Mouse (Mus musculus) Patski (cell line): ENCODE measurements at regions not wholly inside any gene's neighbourhood (a gene's known extent, or its start where the extent isn't known, plus 50 kb on each side); places are given as distances from the start of the nearest gene placed in this dataset.
A peak's percentile ranks its signal among the peaks of the same experiment; 100 is the strongest.

ENCODE experiments used
- ATAC-seq: fragments of 100-300 bp; one replicate; pipeline ENCODE4 v1.8.0; 2021
- CTCF ChIA-PET: fragments of 350-600 bp; sonication (Branson Sonifier 250); formaldehyde crosslinking; loops from one replicate; lab custom pipeline; 2022; ENCODE audit warnings: inconsistent platforms; lab: Charles Lee
- POLR2A ChIA-PET: fragments of 350-600 bp; sonication (Branson Sonifier 250); formaldehyde crosslinking; loops from one replicate; lab custom pipeline; 2022; ENCODE audit warnings: antibody characterized with exemption, inconsistent platforms; lab: Charles Lee
- DNase-seq: peaks from one replicate; pipeline ENCODE4 v3.0.0-alpha.2; 2011; ENCODE audit warnings: low read depth, low spot score
- H3K27me3 ChIP-seq: fragments of 371-371 bp; one replicate; pipeline ENCODE4 v1.5.1; 2021
- CTCF ChIP-seq: fragments of 100-300 bp; IDR thresholded peaks from one replicate; pipeline ENCODE4 v1.5.1; 2021
- in situ Hi-C: fragments of 300-500 bp; cut with MboI; formaldehyde crosslinking; loops from 3 replicates; pipeline ENCODE4 v1.11.1; 2018; ENCODE audit warnings: low pct_unique_long_range_greater_than_20kb, mixed read lengths

DNA sequence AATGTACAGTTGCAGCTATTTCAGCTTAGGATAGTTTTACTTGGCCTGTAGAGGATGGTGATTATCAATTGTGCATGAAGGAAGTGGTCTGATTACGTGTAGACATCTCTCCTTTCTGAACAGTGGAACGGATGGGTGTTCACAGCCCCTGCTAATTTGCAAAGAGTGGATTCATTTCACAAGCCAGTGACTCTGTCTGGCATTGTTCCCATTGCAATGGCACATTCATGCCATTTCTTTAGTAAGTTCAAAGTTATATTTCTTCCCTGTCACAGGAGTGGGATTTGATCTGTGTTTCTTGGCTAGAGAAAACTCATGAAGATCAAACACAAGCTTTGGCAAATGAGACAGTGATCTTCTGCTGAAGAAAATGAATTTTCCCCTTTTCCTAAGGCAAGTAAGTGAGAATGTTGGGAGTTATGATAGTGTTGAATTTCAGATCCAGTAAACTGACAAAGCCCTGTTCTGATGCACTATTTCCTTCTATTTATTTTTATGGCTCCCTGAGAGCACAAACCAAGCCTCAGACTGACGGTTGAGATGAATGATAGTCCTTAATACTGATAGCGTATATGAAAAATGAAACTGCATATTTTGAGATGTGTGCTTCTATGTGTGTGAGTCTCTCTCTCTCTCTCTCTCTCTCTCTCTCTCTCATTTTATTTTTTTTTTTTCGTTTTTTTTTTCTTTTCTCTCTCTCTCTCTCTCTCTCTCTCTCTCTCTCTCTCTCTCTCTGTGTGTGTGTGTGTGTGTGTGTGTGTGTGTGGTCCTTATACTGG is 78.8 kb upstream of the Bmp2 start:
- H3K27me3 ChIP-seq = no peaks in the 10 kb centered on the region
- ChIA-PET POLR2A (no interaction called here), CTCF (interaction anchor here (1.9 kb wide), 1 partner anchor 12 kb away, joined by 4 read pairs; no protein-coding TSS in a partner anchor)
- ATAC-seq (peak; percentile 44), DNase-seq (no peak)
- in situ Hi-C loops = no loop called here
- TF ChIP-seq CTCF = no peak

- TF ChIP-seq CTCF = no peak
- H3K27me3 ChIP-seq = no peaks in the 10 kb centered on the region
- POLR2A ChIA-PET = no interaction called here
- ATAC-seq = no peak
- in situ Hi-C loops = no loop called here
- CTCF ChIA-PET = no interaction called here
- DNase-seq = no peak
Measured at GRCm38 (mm10) chr2:133474174-133474573, 77.8 kb upstream of the Bmp2 start.

- DNase-seq (no peak), ATAC-seq (no peak)
- in situ Hi-C loops = no loop called here
- ChIA-PET POLR2A (no interaction called here), CTCF (interaction anchor here (1.4 kb wide), 1 partner anchor 16 kb away, joined by 3 read pairs; no protein-coding TSS in a partner anchor)
- no peaks in the 10 kb centered on the region for H3K27me3 ChIP-seq
- TF ChIP-seq CTCF = no peak
Measured at GRCm38 (mm10) chr2:133480870-133481269, 71.1 kb upstream of the Bmp2 start.

GRCm38 (mm10) chr2:133481305-133481704 is 70.7 kb upstream of the Bmp2 start:
- H3K27me3 ChIP-seq = no peaks in the 10 kb centered on the region
- TF ChIP-seq CTCF = no peak
- in situ Hi-C loops = no loop called here
- DNase-seq (no peak), ATAC-seq (no peak)
- POLR2A ChIA-PET = no interaction called here
- CTCF ChIA-PET = interaction anchor here (1.4 kb wide), 1 partner anchor 16 kb away, joined by 3 read pairs; no protein-coding TSS in a partner anchor

DNA sequence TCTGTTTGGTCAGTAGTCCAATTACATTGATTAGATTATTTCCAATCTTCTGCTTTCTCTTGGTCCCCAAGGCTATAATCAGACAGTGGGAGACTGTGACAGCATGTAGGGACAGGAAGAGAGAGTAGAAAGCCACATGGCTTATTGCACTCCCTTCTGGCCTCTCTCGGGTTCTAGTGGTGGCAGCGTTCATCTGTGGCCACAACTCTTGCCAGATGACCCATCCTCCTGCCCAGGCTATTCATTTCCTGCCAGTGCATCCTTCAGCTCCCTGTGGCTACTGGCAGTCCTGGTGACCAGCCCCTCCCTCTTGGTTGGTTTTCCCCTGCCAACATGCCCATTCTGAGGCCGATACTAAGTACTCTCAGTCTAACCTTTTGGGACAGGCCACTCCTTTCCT is 70.2 kb upstream of the Bmp2 start:
- ChIA-PET CTCF (interaction anchor here (1.4 kb wide), 1 partner anchor 17 kb away, joined by 3 read pairs; no protein-coding TSS in a partner anchor), POLR2A (no interaction called here)
- in situ Hi-C loops = no loop called here
- H3K27me3 ChIP-seq = no peaks in the 10 kb centered on the region
- no peak for ATAC-seq
- no peak for DNase-seq
- TF ChIP-seq CTCF = no peak

GRCm38 (mm10) chr2:133495443-133495842 is 56.5 kb upstream of the Bmp2 start:
- TF ChIP-seq CTCF = no peak
- ATAC-seq = no peak
- no peaks in the 10 kb centered on the region for H3K27me3 ChIP-seq
- POLR2A ChIA-PET = no interaction called here
- CTCF ChIA-PET = interaction anchor here (1.1 kb wide), 1 partner anchor 13 kb away, joined by 3 read pairs; no protein-coding TSS in a partner anchor
- DNase-seq = no peak
- in situ Hi-C loops = no loop called here

GRCm38 (mm10) chr2:133496389-133496788 is 55.6 kb upstream of the Bmp2 start:
- DNase-seq = no peak
- ChIA-PET POLR2A (no interaction called here), CTCF (no interaction called here)
- no peaks in the 10 kb centered on the region for H3K27me3 ChIP-seq
- ATAC-seq = no peak
- no peak for TF ChIP-seq CTCF
- in situ Hi-C loops = no loop called here

DNA sequence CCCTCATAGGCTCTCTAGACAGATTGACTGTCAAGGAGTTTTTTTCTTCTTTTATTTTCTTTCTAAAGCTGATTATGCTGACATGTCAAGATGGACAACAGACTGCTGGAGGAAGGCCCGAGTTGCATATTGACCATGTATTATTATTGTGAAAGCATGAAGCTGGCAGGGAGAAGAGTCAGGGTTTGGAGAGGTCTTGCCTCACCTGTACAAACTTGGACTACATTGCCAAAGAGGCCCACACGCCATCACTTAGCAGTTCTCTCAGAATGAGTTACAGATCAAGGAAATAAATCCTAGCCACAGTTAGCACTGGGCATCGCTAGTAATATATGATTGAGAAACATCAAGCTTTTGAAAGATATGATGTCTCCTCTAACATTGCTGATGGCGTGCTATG is 54.9 kb upstream of the Bmp2 start:
- POLR2A ChIA-PET = no interaction called here

GRCm38 (mm10) chr2:133497541-133498185 is 54.3 kb upstream of the Bmp2 start:
- in situ Hi-C loops = no loop called here
- TF ChIP-seq CTCF = no peak
- POLR2A ChIA-PET = no interaction called here
- DNase-seq = no peak
- no peak for ATAC-seq
- CTCF ChIA-PET = interaction anchor here (0.8 to 2.1 kb wide), 7 partner anchors 11 to 142 kb away, joined by 3 to 7 read pairs (median 3); no protein-coding TSS in a partner anchor
- H3K27me3 ChIP-seq = no peaks in the 10 kb centered on the region

More for the DNA sequence above, 54.9 kb upstream of the Bmp2 start:
- H3K27me3 ChIP-seq = no peaks in the 10 kb centered on the region
- in situ Hi-C loops = no loop called here
- DNase-seq = no peak
- CTCF ChIA-PET = interaction anchor here (0.8 to 2.1 kb wide), 3 partner anchors 12 to 36 kb away, joined by 3 to 7 read pairs (median 6); no protein-coding TSS in a partner anchor
- no peak for TF ChIP-seq CTCF
- no peak for ATAC-seq

DNA sequence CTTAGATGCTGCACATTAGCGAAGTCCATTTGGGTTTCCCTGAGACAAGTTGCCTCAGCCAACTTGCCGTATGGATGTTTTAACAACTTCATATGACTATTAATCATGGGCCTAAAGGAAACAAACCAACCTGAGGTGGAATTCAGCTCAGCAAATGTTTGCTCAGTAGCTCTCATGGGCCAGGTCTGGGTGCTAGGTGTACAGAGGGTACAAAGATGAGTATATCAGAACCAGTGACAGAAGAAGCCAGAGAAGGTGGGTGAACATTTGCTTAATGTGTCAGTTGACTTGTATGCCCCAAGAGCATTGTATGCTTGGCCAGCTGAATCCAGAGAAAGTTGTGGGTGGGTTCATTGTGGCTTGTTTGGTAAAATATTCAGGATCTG is 53.8 kb upstream of the Bmp2 start:
- TF ChIP-seq CTCF = no peak
- in situ Hi-C loops = no loop called here
- H3K27me3 ChIP-seq = no peaks in the 10 kb centered on the region
- POLR2A ChIA-PET = interaction anchor here (0.9 kb wide), 1 partner anchor 29 kb away, joined by 3 read pairs; no protein-coding TSS in a partner anchor
- no peak for DNase-seq
- CTCF ChIA-PET = interaction anchor here (0.8 to 2.1 kb wide), 8 partner anchors 11 to 142 kb away, joined by 3 to 7 read pairs (median 3); no protein-coding TSS in a partner anchor
- peak; percentile 5 for ATAC-seq

- in situ Hi-C loops = no loop called here
- POLR2A ChIA-PET = interaction anchor here (0.9 kb wide), 1 partner anchor 30 kb away, joined by 3 read pairs; no protein-coding TSS in a partner anchor
- ATAC-seq (peak; percentile 96), DNase-seq (peak; percentile 56)
- TF ChIP-seq CTCF = no peak
- H3K27me3 ChIP-seq = no peaks in the 10 kb centered on the region
- CTCF ChIA-PET = interaction anchor here (1.0 to 2.1 kb wide), 7 partner anchors 10 to 143 kb away, joined by 3 to 7 read pairs (median 3); no protein-coding TSS in a partner anchor
Measured at GRCm38 (mm10) chr2:133498717-133499143, 53.2 kb upstream of the Bmp2 start.
